Mouse (Mus musculus): Measurements from ENCODE around the gene Xylt1.

- TF ChIP-seq POLR2A (IDR thresholded peaks at IDR 0.05; ENCODE audit: borderline replicate concordance, control insufficient read depth, low read depth, low read length), result no peak
- no peak for TF ChIP-seq CTCF (IDR thresholded peaks at IDR 0.05; ENCODE audit: control insufficient read depth, insufficient read depth, low read length)
These were observed 34.2 kb downstream of the Xylt1 start for GRCm38 (mm10) chr7:117415009-117415363.
